ENCODE assay signal across 10 mouse cellular contexts in the genomic region with DNA sequence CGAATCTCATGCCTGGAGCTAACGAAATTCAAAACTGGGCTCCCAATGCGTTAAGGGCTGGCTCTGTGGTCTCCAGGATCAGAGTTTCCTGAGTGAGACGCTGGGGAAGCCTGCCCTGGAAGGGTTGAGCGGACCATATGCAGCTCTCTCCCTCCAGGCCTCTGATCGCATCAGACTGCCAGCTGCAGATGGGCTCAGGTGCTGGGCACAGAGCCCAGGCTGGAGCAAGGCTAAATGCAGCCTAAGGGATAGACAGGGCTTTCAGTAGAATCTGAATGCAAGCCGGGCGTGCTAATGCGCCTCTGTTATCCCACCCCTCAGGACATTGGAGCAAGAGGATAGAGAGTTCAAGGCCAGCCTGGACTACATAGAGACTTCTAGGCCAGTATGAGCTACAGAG. TPM values are rescaled to one million over a fixed set of nuclear protein-coding genes. Genes with fewer than 3 reads are reported as not detected.
DNase-seq lines count a peak whose midpoint lies in the region; ATAC-seq lines count a peak whose summit lies in the region.
"Had no signal": no experiment of that assay in that cellular context is flagged by ENCODE, and none has a peak within 500 bp of the region (broad histone marks: within the 10 kb centered on the region; RNA-seq: fewer than 3 reads in every experiment).

No protein-coding gene starts in this region.

- H3K36me3 ChIP-seq in forebrain, embryonic 14.5 days (ENCODE audit: control insufficient read depth, insufficient read depth, low read length): no peaks in the 10 kb centered on the region
- H3K36me3 ChIP-seq in midbrain, embryonic 14.5 days (ENCODE audit: control insufficient read depth, insufficient read depth, low read length): no peaks in the 10 kb centered on the region
- H3K36me3 ChIP-seq in kidney, embryonic 16.5 days (ENCODE audit: insufficient read depth, low read length): no peaks in the 10 kb centered on the region
- H3K36me3 ChIP-seq: embryonic facial prominence, embryonic 12.5 days; kidney, embryonic 15.5 days had no signal

- 51% methylated on average over 9 of the region's 9 CpGs for WGBS in forebrain, embryonic 14.5 days
- WGBS in midbrain, embryonic 14.5 days: 47% methylated on average over 9 of the region's 9 CpGs
- WGBS in kidney, embryonic 16.5 days: 67% methylated on average over 9 of the region's 9 CpGs

- H3K9me3 ChIP-seq in forebrain, embryonic 14.5 days (replicated peaks; ENCODE audit: control insufficient read depth, low read length): no peaks in the 10 kb centered on the region
- no peaks in the 10 kb centered on the region for H3K9me3 ChIP-seq in midbrain, embryonic 14.5 days (ENCODE audit: control insufficient read depth, low read length)
- no peaks in the 10 kb centered on the region for H3K9me3 ChIP-seq in kidney, embryonic 16.5 days (ENCODE audit: low read length)
- H3K9me3 ChIP-seq: embryonic facial prominence, embryonic 12.5 days; kidney, embryonic 15.5 days had no signal

- no peaks in the 10 kb centered on the region for H3K27me3 ChIP-seq in forebrain, embryonic 14.5 days (replicated peaks; ENCODE audit: control insufficient read depth, insufficient read depth, low read length)
- H3K27me3 ChIP-seq in midbrain, embryonic 14.5 days (ENCODE audit: control insufficient read depth, insufficient read depth, low read length): peaks cover 4% of the 10 kb centered on the region; the same call in 1 of the 2 replicates
- H3K27me3 ChIP-seq in kidney, embryonic 16.5 days (ENCODE audit: insufficient read depth, low read length): no peaks in the 10 kb centered on the region

- no peak overlapping the region for H3K4me3 ChIP-seq in forebrain, embryonic 14.5 days (ENCODE audit: low read depth, low read length)
- no peak overlapping the region for H3K4me3 ChIP-seq in midbrain, embryonic 14.5 days (replicated peaks; ENCODE audit: low read depth, low read length)
- no peak overlapping the region for H3K4me3 ChIP-seq in kidney, embryonic 16.5 days (ENCODE audit: low read length)
- H3K4me3 ChIP-seq: embryonic facial prominence, embryonic 12.5 days; kidney, embryonic 15.5 days had no signal

- DNase-seq in left cerebral cortex, postnatal 4 days: peak; percentile 91
- DNase-seq in left cerebral cortex, adult 9 months (ENCODE audit: low spot score in 2 of 2): no peak
- peak; percentile 81 for DNase-seq in cerebellum, adult 11-12 months
- DNase-seq in forebrain, embryonic 14.5 days (ENCODE audit: low spot score): peak; percentile 82
- DNase-seq in midbrain, embryonic 14.5 days: peak; percentile 68
- no peak for DNase-seq in lung, postnatal 4 days

- H3K4me2 ChIP-seq in forebrain, embryonic 14.5 days (ENCODE audit: low read length): no peak overlapping the region
- no peak overlapping the region for H3K4me2 ChIP-seq in midbrain, embryonic 14.5 days (ENCODE audit: low read length)
- no peak overlapping the region for H3K4me2 ChIP-seq in kidney, embryonic 16.5 days (replicated peaks; ENCODE audit: low read depth, low read length)
- H3K4me2 ChIP-seq: embryonic facial prominence, embryonic 12.5 days; kidney, embryonic 15.5 days had no signal

- H3K4me1 ChIP-seq in forebrain, embryonic 14.5 days (ENCODE audit: control insufficient read depth, insufficient read depth, low read length): peaks cover 13% of the 10 kb centered on the region
- peaks cover 18% of the 10 kb centered on the region for H3K4me1 ChIP-seq in midbrain, embryonic 14.5 days (ENCODE audit: control insufficient read depth, insufficient read depth, low read length)
- peaks cover 22% of the 10 kb centered on the region for H3K4me1 ChIP-seq in kidney, embryonic 16.5 days (ENCODE audit: insufficient read depth, low read length)

- ATAC-seq in forebrain, embryonic 14.5 days: peak; percentile 65
- ATAC-seq in midbrain, embryonic 14.5 days (ENCODE audit: low FRiP score, low TSS enrichment): peak; percentile 40; the same call in 1 of the 2 replicates
- ATAC-seq in kidney, embryonic 16.5 days (ENCODE audit: low FRiP score, low TSS enrichment): no peak
- no peak for ATAC-seq in megakaryocyte, adult 5-6 weeks (ENCODE audit: poor library complexity, severe bottlenecking)

- H3K9ac ChIP-seq in forebrain, embryonic 14.5 days (ENCODE audit: low read length): no peak overlapping the region
- no peak overlapping the region for H3K9ac ChIP-seq in midbrain, embryonic 14.5 days (replicated peaks; ENCODE audit: low read length)
- no peak overlapping the region for H3K9ac ChIP-seq in kidney, embryonic 16.5 days (replicated peaks; ENCODE audit: low read length)
- H3K9ac ChIP-seq: embryonic facial prominence, embryonic 12.5 days; kidney, embryonic 15.5 days had no signal

- H3K27ac ChIP-seq in forebrain, embryonic 14.5 days (ENCODE audit: low read depth, low read length): peak overlapping the region; percentile 57; the same call in 1 of the 2 replicates
- H3K27ac ChIP-seq in midbrain, embryonic 14.5 days (replicated peaks; ENCODE audit: low read depth, low read length): no peak overlapping the region
- no peak overlapping the region for H3K27ac ChIP-seq in kidney, embryonic 16.5 days (ENCODE audit: low read length)
- H3K27ac ChIP-seq: embryonic facial prominence, embryonic 12.5 days; kidney, embryonic 15.5 days had no signal

- intact Hi-C loops in left cerebral cortex, postnatal 4 days (cut with DNase I): no loop called here

RNA-seq across cellular contexts. Expression of gene Calm2, which starts 31.8 kb away (rescaled TPM):
- 1,000 to 10,000 TPM; 1,837 to 1,937 TPM for total RNA-seq in left cerebral cortex, postnatal 4 days (2021)
- 2,068 and 2,124 TPM in 2 replicates for polyA plus RNA-seq in forebrain, embryonic 14.5 days (2014; fragmentation: Nextera tagmentation; extraction: Ambion mirVana)
- polyA plus RNA-seq in midbrain, embryonic 14.5 days (2014; fragmentation: Nextera tagmentation; extraction: Ambion mirVana): 1,972 and 2,214 TPM in 2 replicates
- 1,041 and 1,124 TPM in 2 replicates for polyA plus RNA-seq in kidney, embryonic 16.5 days (2015; fragmentation: Nextera tagmentation; extraction: Ambion mirVana)
- total RNA-seq in megakaryocyte, adult 5-6 weeks (2015): 594 and 654 TPM in 2 replicates
- 1,417 and 1,603 TPM in 2 replicates for total RNA-seq in megakaryocyte, adult 5-6 weeks (2017)

RNA-seq across cellular contexts. Expression of gene Stpg4, which starts 51.0 kb away (rescaled TPM):
- total RNA-seq in left cerebral cortex, postnatal 4 days (2021): not detected
- not detected in 2 replicates for polyA plus RNA-seq in forebrain, embryonic 14.5 days (2014; fragmentation: Nextera tagmentation; extraction: Ambion mirVana)
- polyA plus RNA-seq in midbrain, embryonic 14.5 days (2014; fragmentation: Nextera tagmentation; extraction: Ambion mirVana): not detected in 2 replicates
- polyA plus RNA-seq in kidney, embryonic 16.5 days (2015; fragmentation: Nextera tagmentation; extraction: Ambion mirVana): 0.60 TPM in 1 of 2 replicates, not detected in the other
- not detected in 2 replicates for total RNA-seq in megakaryocyte, adult 5-6 weeks (2015)
- total RNA-seq in megakaryocyte, adult 5-6 weeks (2017): not detected in 2 replicates
- polyA plus RNA-seq: embryonic facial prominence, embryonic 12.5 days; kidney, embryonic 15.5 days had no signal

Comparison
In these comparisons a context has a peak if more than half of its experiments do, and no peak if none do; other contexts are left out.
1. DNase-seq: peak in left cerebral cortex, postnatal 4 days (single experiment), cerebellum, adult 11-12 months (single experiment), forebrain, embryonic 14.5 days (single experiment) and midbrain, embryonic 14.5 days (single experiment); none in left cerebral cortex, adult 9 months (0 of 2) and lung, postnatal 4 days (0 of 2).
2. ATAC-seq: peak in forebrain, embryonic 14.5 days (single experiment) and midbrain, embryonic 14.5 days (single experiment); none in kidney, embryonic 16.5 days (single experiment) and megakaryocyte, adult 5-6 weeks (single experiment).